Mouse (Mus musculus): ENCODE data around the gene Noct.

DNA sequence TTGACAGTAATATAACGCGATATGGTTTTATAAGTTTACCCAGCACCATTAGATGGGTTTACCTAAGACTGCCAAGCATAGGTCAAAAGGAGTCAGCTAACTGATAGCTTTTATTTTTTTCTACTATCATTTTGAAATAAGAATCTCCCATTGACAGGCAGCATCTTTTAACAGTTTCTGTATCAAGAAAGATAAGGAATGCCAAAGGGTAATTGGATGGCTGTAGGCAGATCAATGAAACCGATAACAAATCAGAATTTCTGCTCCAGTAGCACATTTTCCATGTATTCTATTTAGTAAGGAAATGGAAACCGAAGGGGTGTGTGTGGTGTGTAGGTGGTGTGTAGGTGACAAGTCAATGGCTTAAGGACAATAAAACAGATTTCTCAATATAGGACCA is 54.2 kb downstream of the Noct start:
- no peak for TF ChIP-seq CTCF (IDR thresholded peaks at IDR 0.05; ENCODE audit: extremely low read depth, insufficient read depth, insufficient read length, insufficient replicate concordance)
- no peak for TF ChIP-seq POLR2A (IDR thresholded peaks at IDR 0.05; ENCODE audit: low read depth, low read length)
